Mouse (Mus musculus) macrophage (primary cell): ENCODE results near the gene Olfr1090. TPM values are rescaled to one million over a fixed set of nuclear protein-coding genes. Genes with fewer than 3 reads are reported as not detected.

Experiments
- H3K27ac ChIP-seq: fragments of 350-480 bp; formaldehyde crosslinking; 2 replicates; pipeline ENCODE4 v1.9.0; 2021
- H3K36me3 ChIP-seq: fragments of 350-480 bp; formaldehyde crosslinking; 2 replicates; pipeline ENCODE4 v1.9.0; 2021; ENCODE audit errors: inconsistent target
- H3K4me3 ChIP-seq: fragments of 350-480 bp; formaldehyde crosslinking; 2 replicates; pipeline ENCODE4 v1.9.0; 2021; ENCODE audit errors: inconsistent target
- H3K79me2 ChIP-seq: fragments of 350-480 bp; formaldehyde crosslinking; 2 replicates; pipeline ENCODE4 v1.9.0; 2021; ENCODE audit errors: inconsistent target
- WGBS: methylation state at CpG from one replicate; pipeline ENCODE4 v1.1.7; 2026; ENCODE audit warnings: inconsistent platforms; ENCODE audit not compliant: missing documents; 5-methylcytosine and 5-hydroxymethylcytosine counted together
- polyA plus RNA-seq: library from polyadenylated mRNA; stranded (reverse); fragments of 250-400 nt; gene quantifications from 3 replicates; pipeline ENCODE4 v1.2.4, GENCODE M21; 2018; ENCODE audit warnings: inconsistent platforms
- total RNA-seq, 78 experiments: library from RNA; depleted of rRNA; stranded (reverse); fragments of 250-400 nt; gene quantifications; 1 replicate in 9 of 78; 2 replicates in 24 of 78; 3 replicates in 43 of 78; 4 replicates in 2 of 78; pipeline ENCODE4 v1.2.4; 2018; ENCODE audit warnings: inconsistent platforms in 56 of 78

Gene Olfr1090
- not detected for total RNA-seq (2018; cell fraction: chromatin; rRNA removed)
- total RNA-seq (2018; cell fraction: cytosol; rRNA removed), result not detected
- not detected for total RNA-seq (2018; cell fraction: nucleus; rRNA removed)
- not detected in 3 replicates for polyA plus RNA-seq

DNA sequence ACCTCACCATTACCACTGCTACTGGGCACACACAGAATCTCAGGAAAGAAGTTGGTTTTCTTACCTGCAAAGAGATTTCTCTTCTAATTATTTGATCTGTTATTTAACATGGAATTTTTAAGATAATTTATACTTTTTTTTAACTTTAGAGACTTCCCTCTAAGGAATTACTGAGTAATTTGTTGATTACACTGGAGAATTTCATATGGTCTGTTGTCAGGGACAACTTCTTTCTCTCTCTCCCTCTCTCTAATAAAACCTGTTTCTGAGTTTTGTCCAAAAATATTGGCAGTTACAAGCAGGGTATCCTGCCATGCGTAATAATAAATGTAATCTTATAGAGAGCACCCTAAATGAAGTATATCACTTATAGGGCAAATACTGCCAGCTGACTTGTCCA lies at the start of gene Olfr1090:
Olfr1090 (minus strand) TSS at position 101 of the 400 bp plus-strand sequence.
- H3K27ac ChIP-seq, result no peak within 1 kb of the TSS
- H3K4me3 ChIP-seq, result no peak within 1 kb of the TSS
- no peaks in the 10 kb centered on the region for H3K79me2 ChIP-seq
- WGBS, result 90% methylated on average over 1 of the region's 1 CpGs
- H3K36me3 ChIP-seq, result no peaks in the 10 kb centered on the region

DNA sequence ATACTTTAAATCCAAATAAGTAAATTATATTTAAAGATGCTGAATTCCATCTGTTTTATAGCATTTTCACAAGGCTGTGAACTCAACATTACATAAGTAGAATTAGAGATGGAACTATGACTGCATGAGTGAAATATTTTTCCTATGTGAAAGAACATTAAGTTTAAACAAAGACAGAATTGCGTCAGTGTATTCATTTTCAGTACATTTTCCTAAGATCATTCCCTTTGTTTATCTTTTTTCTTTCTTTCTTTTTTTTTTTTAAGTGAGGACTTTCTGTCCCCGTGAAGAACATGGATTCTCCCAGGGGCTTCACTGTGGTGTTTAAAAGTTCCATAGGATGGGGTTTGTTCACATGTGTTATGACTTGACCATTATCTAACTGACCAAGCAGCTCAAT lies 23.4 kb upstream of the Olfr1090 start, which contains the start of gene Olfr1093:
Olfr1093 (plus strand) TSS at position 301 of the 400 bp plus-strand sequence.
- Histone ChIP-seq H3K27ac (no peak within 1 kb of the TSS), H3K36me3 (no peaks in the 10 kb centered on the region), H3K79me2 (no peaks in the 10 kb centered on the region), H3K4me3 (no peak within 1 kb of the TSS)
- WGBS, result 91% methylated on average over 2 of the region's 2 CpGs

DNA sequence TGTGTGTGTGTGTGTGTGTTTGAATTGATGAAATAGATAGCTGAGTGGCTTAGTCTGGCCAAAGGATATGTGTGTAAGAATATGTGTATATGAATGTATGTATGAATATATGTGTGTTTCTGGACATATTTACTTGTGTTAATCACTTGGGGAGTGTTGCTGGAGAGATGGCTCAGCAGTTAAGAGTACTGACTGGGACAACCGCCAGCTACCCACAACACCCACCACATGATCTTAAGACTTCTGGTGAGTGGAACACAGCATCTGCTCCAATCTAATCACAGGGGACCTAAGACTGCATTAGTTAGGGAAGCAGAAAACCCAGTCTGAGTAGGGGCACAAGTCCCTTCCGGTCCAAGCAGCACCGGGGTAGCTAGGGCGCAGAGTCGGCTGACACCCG lies 2.3 kb upstream of the Olfr1090 start:
- H3K36me3 ChIP-seq, result no peaks in the 10 kb centered on the region
- no peaks in the 10 kb centered on the region for H3K79me2 ChIP-seq
- H3K4me3 ChIP-seq, result no peak overlapping the region
- 98% methylated on average over 6 of the region's 6 CpGs for WGBS
- H3K27ac ChIP-seq, result no peak overlapping the region

- Histone ChIP-seq H3K36me3 (no peaks in the 10 kb centered on the region), H3K27ac (no peak within 1 kb of the TSS), H3K79me2 (no peaks in the 10 kb centered on the region), H3K4me3 (no peak within 1 kb of the TSS)
These were observed 25.2 kb downstream of the Olfr1090 start, which contains the start of gene Olfr1089 for GRCm38 (mm10) chr2:86733601-86734000. Gene Olfr1089 (minus strand): TSS chr2:86733701.

Other genes with a start within 250 kb of the Olfr1090 start
- not detected in 3 replicates for gene Olfr1079, start 216.5 kb downstream of the Olfr1090 start, polyA plus RNA-seq
- not detected in 3 replicates for gene Olfr1080, start 200.8 kb downstream of the Olfr1090 start, polyA plus RNA-seq
- gene Olfr1082, start 160.0 kb downstream of the Olfr1090 start, polyA plus RNA-seq, result not detected in 3 replicates
- gene Olfr1084, start 119.3 kb downstream of the Olfr1090 start, polyA plus RNA-seq, result not detected in 3 replicates
- gene Olfr1085, start 97.0 kb downstream of the Olfr1090 start, polyA plus RNA-seq, result not detected in 3 replicates
- gene Olfr1086, start 78.9 kb downstream of the Olfr1090 start, polyA plus RNA-seq, result not detected in 3 replicates
- not detected in 3 replicates for gene Olfr1087, start 60.6 kb downstream of the Olfr1090 start, polyA plus RNA-seq
- not detected in 3 replicates for gene Olfr1089, start 25.3 kb downstream of the Olfr1090 start, polyA plus RNA-seq
- gene Olfr1093, start 23.5 kb upstream of the Olfr1090 start, polyA plus RNA-seq, result not detected in 3 replicates
- gene Olfr141, start 51.0 kb upstream of the Olfr1090 start, polyA plus RNA-seq, result not detected in 3 replicates
- not detected in 3 replicates for gene Olfr1094, start 65.7 kb upstream of the Olfr1090 start, polyA plus RNA-seq
- gene Olfr1095, start 92.7 kb upstream of the Olfr1090 start, polyA plus RNA-seq, result not detected in 3 replicates
- gene Gm13723, start 115.8 kb upstream of the Olfr1090 start, polyA plus RNA-seq, result not detected in 3 replicates
- not detected in 3 replicates for gene Olfr1097, start 133.2 kb upstream of the Olfr1090 start, polyA plus RNA-seq
- gene Olfr1098, start 165.6 kb upstream of the Olfr1090 start, polyA plus RNA-seq, result not detected in 3 replicates
- not detected in 3 replicates for gene Olfr1099, start 201.7 kb upstream of the Olfr1090 start, polyA plus RNA-seq
- not detected in 3 replicates for gene Olfr1100, start 221.0 kb upstream of the Olfr1090 start, polyA plus RNA-seq
- not detected in 3 replicates for gene Olfr1101, start 232.2 kb upstream of the Olfr1090 start, polyA plus RNA-seq
- gene Olfr1102, start 239.4 kb upstream of the Olfr1090 start, polyA plus RNA-seq, result not detected in 3 replicates